Mouse (Mus musculus) heart, adult 11 months (tissue): ENCODE measurements at regions not wholly inside any gene's neighbourhood (a gene's known extent, or its start where the extent isn't known, plus 50 kb on each side); places are given as distances from the start of the nearest gene placed in this dataset.

ENCODE experiments used
- DNase-seq: peaks from one replicate; pipeline ENCODE4 v3.0.0; 2022

GRCm38 (mm10) chr10:126337426-126337825 is 371.5 kb downstream of the Lrig3 start:
- peak; percentile 61 for DNase-seq

- peak; percentile 21 for DNase-seq
Measured at GRCm38 (mm10) chr10:126333786-126334185, 367.8 kb downstream of the Lrig3 start.

GRCm38 (mm10) chr10:126330305-126330969 is 364.5 kb downstream of the Lrig3 start:
- DNase-seq: peak; percentile 98

GRCm38 (mm10) chr10:126320831-126321230 is 354.9 kb downstream of the Lrig3 start:
- peak; percentile 66 for DNase-seq

- peak; percentile 58 for DNase-seq
Measured at GRCm38 (mm10) chr10:126319795-126320194, 353.8 kb downstream of the Lrig3 start.

- DNase-seq: peak; percentile 23
Measured at GRCm38 (mm10) chr10:126299962-126300361, 334.0 kb downstream of the Lrig3 start.

GRCm38 (mm10) chr10:126298211-126298610 is 332.2 kb downstream of the Lrig3 start:
- no peak for DNase-seq

- peak; percentile 58 for DNase-seq
Measured at GRCm38 (mm10) chr10:126295853-126296252, 329.9 kb downstream of the Lrig3 start.

GRCm38 (mm10) chr10:126291765-126292164 is 325.8 kb downstream of the Lrig3 start:
- peak; percentile 45 for DNase-seq

GRCm38 (mm10) chr10:126285096-126285495 is 319.1 kb downstream of the Lrig3 start:
- DNase-seq: peak; percentile 63

- DNase-seq: peak; percentile 78
Measured at GRCm38 (mm10) chr10:126270376-126270775, 304.4 kb downstream of the Lrig3 start.

GRCm38 (mm10) chr10:126267321-126267998 is 301.5 kb downstream of the Lrig3 start:
- DNase-seq: peak; percentile 37

- DNase-seq: peak; percentile 27
Measured at GRCm38 (mm10) chr10:126257171-126257570, 291.2 kb downstream of the Lrig3 start.

GRCm38 (mm10) chr10:126254198-126254597 is 288.2 kb downstream of the Lrig3 start:
- peak; percentile 35 for DNase-seq

- DNase-seq: peak; percentile 36
Measured at GRCm38 (mm10) chr10:126249176-126249575, 283.2 kb downstream of the Lrig3 start.

GRCm38 (mm10) chr10:126243051-126243450 is 277.1 kb downstream of the Lrig3 start:
- DNase-seq: peak; percentile 78

- DNase-seq: peak; percentile 37
Measured at GRCm38 (mm10) chr10:126239536-126239935, 273.6 kb downstream of the Lrig3 start.
